Mouse (Mus musculus) CH12.LX (cell line): Measurements from ENCODE around the gene Rab5a. TPM values are rescaled to one million over a fixed set of nuclear protein-coding genes. Genes with fewer than 3 reads are reported as not detected.

ENCODE experiments used
- DNase-seq: peaks from one replicate; pipeline ENCODE4 v3.0.0-alpha.2; 2013; ENCODE audit errors: extremely low read depth
- H3K27ac ChIP-seq: 2 replicates; pipeline ENCODE4 v1.5.1; 2012; ENCODE audit warnings: low read depth, mild to moderate bottlenecking, control low read depth, moderate library complexity; ENCODE audit not compliant: insufficient read depth
- H3K27me3 ChIP-seq: replicated peaks from 2 replicates; pipeline ENCODE3; 2012; ENCODE audit warnings: inconsistent platforms
- H3K36me3 ChIP-seq, 2 experiments: replicated peaks in 1 of 2; 2 replicates each; pipeline versions ENCODE3 to v1.6.1; 2012; ENCODE audit warnings: inconsistent platforms in 1 of 2, low read length in 1 of 2, mild to moderate bottlenecking in 1 of 2, mixed read lengths in 1 of 2, moderate library complexity in 1 of 2; ENCODE audit not compliant: control insufficient read depth in 1 of 2, insufficient read depth in 1 of 2
- H3K4me1 ChIP-seq, 2 experiments: 2 replicates each; pipeline ENCODE4 v1.6.1; 2012; ENCODE audit warnings: inconsistent platforms in 1 of 2, moderate library complexity in 1 of 2; ENCODE audit not compliant: insufficient read depth in 2 of 2, control insufficient read depth in 1 of 2
- H3K4me2 ChIP-seq: 2 replicates; pipeline ENCODE4 v1.6.1; 2012; ENCODE audit warnings: low read depth, mild to moderate bottlenecking, control low read depth; ENCODE audit not compliant: poor library complexity, insufficient read depth, severe bottlenecking
- H3K4me3 ChIP-seq, 3 experiments: fragments of 150-350 bp in 1 of 3; sonication (generic) in 1 of 3; replicated peaks in 1 of 3; 2 replicates each; pipeline versions ENCODE3 to v1.5.1; 2011 to 2012; ENCODE audit warnings: low read depth in 2 of 3, low read length in 2 of 3, mild to moderate bottlenecking in 2 of 3, moderate library complexity in 2 of 3, control low read depth in 1 of 3, improper control_type of control experiment in 1 of 3, inconsistent platforms in 1 of 3, mixed read lengths in 1 of 3; ENCODE audit not compliant: poor library complexity in 1 of 3
- H3K79me2 ChIP-seq: replicated peaks from 2 replicates; pipeline ENCODE4 v1.6.1; 2012; ENCODE audit warnings: mild to moderate bottlenecking, moderate library complexity; ENCODE audit not compliant: control insufficient read depth, poor library complexity, insufficient read depth, severe bottlenecking; ENCODE audit errors: extremely low read depth
- H3K9ac ChIP-seq: 2 replicates; pipeline ENCODE4 v1.6.1; 2012; ENCODE audit warnings: low read depth, mild to moderate bottlenecking, control low read depth, moderate library complexity; ENCODE audit not compliant: insufficient read depth
- H3K9me3 ChIP-seq: replicated peaks from 2 replicates; pipeline ENCODE3; 2012; ENCODE audit warnings: low read length, inconsistent platforms, mixed read lengths
- CHD1 ChIP-seq: IDR thresholded peaks from 2 replicates; pipeline ENCODE4 v1.6.1; 2012; ENCODE audit warnings: low read depth, low read length, improper control_type of control experiment, inconsistent platforms
- CTCF ChIP-seq, 2 experiments: IDR thresholded peaks in 1 of 2; conservative IDR thresholded peaks in 1 of 2; 2 replicates each; pipeline ENCODE4 v1.5.1; 2011 to 2012; ENCODE audit warnings: low read depth in 2 of 2, low read length in 2 of 2, improper control_type of control experiment in 1 of 2, inconsistent platforms in 1 of 2, mild to moderate bottlenecking in 1 of 2, moderate library complexity in 1 of 2
- E2F4 ChIP-seq: IDR thresholded peaks from 2 replicates; pipeline ENCODE4 v1.6.1; 2011; ENCODE audit warnings: low read depth, low read length, improper control_type of control experiment; ENCODE audit not compliant: insufficient replicate concordance
- EP300 ChIP-seq: IDR thresholded peaks from 2 replicates; pipeline ENCODE4 v1.6.1; 2011; ENCODE audit warnings: low read length, improper control_type of control experiment
- JUND ChIP-seq: conservative IDR thresholded peaks from 2 replicates; pipeline ENCODE4 v1.6.1; 2011; ENCODE audit warnings: low read depth, low read length, improper control_type of control experiment
- KAT2A ChIP-seq: IDR thresholded peaks from 2 replicates; pipeline ENCODE4 v1.6.1; 2012; ENCODE audit warnings: low read length, improper control_type of control experiment, inconsistent platforms; ENCODE audit not compliant: insufficient replicate concordance
- MAFK ChIP-seq: IDR thresholded peaks from 2 replicates; pipeline ENCODE4 v1.6.1; 2011; ENCODE audit warnings: low read length, improper control_type of control experiment; ENCODE audit not compliant: insufficient replicate concordance
- MAZ ChIP-seq: IDR thresholded peaks from 2 replicates; pipeline ENCODE4 v1.6.1; 2012; ENCODE audit warnings: low read depth, mild to moderate bottlenecking, inconsistent platforms, low read length, improper control_type of control experiment, moderate library complexity
- MYC ChIP-seq: IDR thresholded peaks from 2 replicates; pipeline ENCODE4 v1.6.1; 2011; ENCODE audit warnings: low read depth, mild to moderate bottlenecking, improper control_type of control experiment, low read length
- NELFE ChIP-seq: IDR thresholded peaks from 2 replicates; pipeline ENCODE4 v1.6.1; 2011; ENCODE audit warnings: low read depth, low read length, improper control_type of control experiment
- NRF1 ChIP-seq: IDR thresholded peaks from 2 replicates; pipeline ENCODE4 v1.6.1; 2014; ENCODE audit warnings: low read depth, mild to moderate bottlenecking, inconsistent platforms, low read length, improper control_type of control experiment, moderate library complexity
- POLR2A ChIP-seq: IDR thresholded peaks from 2 replicates; pipeline ENCODE4 v1.6.1; 2011; ENCODE audit warnings: low read depth, mild to moderate bottlenecking, improper control_type of control experiment, low read length
- RAD21 ChIP-seq: IDR thresholded peaks from 2 replicates; pipeline ENCODE4 v1.6.1; 2011; ENCODE audit warnings: low read depth, mild to moderate bottlenecking, low read length, improper control_type of control experiment, moderate library complexity
- RCOR1 ChIP-seq: conservative IDR thresholded peaks from 2 replicates; pipeline ENCODE4 v1.6.1; 2012; ENCODE audit warnings: low read depth, mild to moderate bottlenecking, inconsistent platforms, low read length, improper control_type of control experiment
- SMC3 ChIP-seq: IDR thresholded peaks from 2 replicates; pipeline ENCODE4 v1.6.1; 2011; ENCODE audit warnings: low read depth, low read length, improper control_type of control experiment
- TCF12 ChIP-seq: IDR thresholded peaks from 2 replicates; pipeline ENCODE4 v1.6.1; 2014; ENCODE audit warnings: low read depth, mild to moderate bottlenecking, inconsistent platforms, low read length, improper control_type of control experiment
- USF1 ChIP-seq: IDR thresholded peaks from 2 replicates; pipeline ENCODE4 v1.6.1; 2014; ENCODE audit warnings: low read depth, mild to moderate bottlenecking, inconsistent platforms, low read length, improper control_type of control experiment
- ZMIZ1 ChIP-seq: IDR thresholded peaks from 2 replicates; pipeline ENCODE4 v1.6.1; 2012; ENCODE audit warnings: low read depth, mild to moderate bottlenecking, inconsistent platforms, low read length, improper control_type of control experiment
- ZNF384 ChIP-seq: IDR thresholded peaks from 2 replicates; pipeline ENCODE4 v1.6.1; 2012; ENCODE audit warnings: low read depth, low read length, improper control_type of control experiment, inconsistent platforms
- dilution Hi-C: fragments of 300-500 bp; cut with MboI; formaldehyde crosslinking; loops from 2 replicates; pipeline ENCODE4 v1.14.3; 2020; ENCODE audit warnings: low sequenced_read_pairs; ENCODE audit not compliant: extremely low pct_unique_long_range_greater_than_20kb, extremely low pct_ligation_motif_present
- in situ Hi-C: fragments of 300-500 bp; cut with MboI; formaldehyde crosslinking; loops from 3 replicates; pipeline ENCODE4 v1.14.3; 2019; ENCODE audit warnings: low sequenced_read_pairs, low pct_ligation_motif_present, low pct_unique_long_range_greater_than_20kb, mixed read lengths
- polyA plus RNA-seq: library from polyadenylated mRNA; unstranded; fragments of >175 nt; gene quantifications from 2 replicates; pipeline ENCODE4 v1.2.1, GENCODE M21; 2012; ENCODE audit warnings: low read depth; ENCODE audit not compliant: insufficient read length
- total RNA-seq, 2 experiments: library from RNA; depleted of rRNA; stranded (reverse); fragments of 300-350 nt in 1 of 2; fragments of >200 nt in 1 of 2; gene quantifications; 2 replicates each; pipeline ENCODE4 v1.2.3; 2012 to 2014

Rab5a gene
- total and polyA plus RNA-seq, 3 experiments: 28.0 to 89.2 (median 38.9) TPM

GRCm38 (mm10) chr17:53489007-53489378 is 10.0 kb downstream of the Rab5a start:
- Histone ChIP-seq H3K4me1 (peaks cover 0 to 31% of the 10 kb centered on the region in 2 experiments; a peak in 3 of 4 replicates), H3K36me3 (peaks cover 12 to 53% of the 10 kb centered on the region in 2 experiments), H3K27me3 (no peaks in the 10 kb centered on the region), H3K4me2 (peak overlapping the region; percentile 98), H3K9ac (no peak overlapping the region; the same call in 1 of the 2 replicates), H3K4me3 (no peak overlapping the region), H3K27ac (peak overlapping the region; percentile 86), H3K79me2 (peaks cover 42% of the 10 kb centered on the region), H3K9me3 (peaks cover 2% of the 10 kb centered on the region)
- in situ Hi-C loops: no loop called here
- no peak for DNase-seq
- TF ChIP-seq MAFK (peak; percentile 80; the same call in 1 of the 2 replicates), NELFE (no peak)
- dilution Hi-C loops: no loop called here

DNA sequence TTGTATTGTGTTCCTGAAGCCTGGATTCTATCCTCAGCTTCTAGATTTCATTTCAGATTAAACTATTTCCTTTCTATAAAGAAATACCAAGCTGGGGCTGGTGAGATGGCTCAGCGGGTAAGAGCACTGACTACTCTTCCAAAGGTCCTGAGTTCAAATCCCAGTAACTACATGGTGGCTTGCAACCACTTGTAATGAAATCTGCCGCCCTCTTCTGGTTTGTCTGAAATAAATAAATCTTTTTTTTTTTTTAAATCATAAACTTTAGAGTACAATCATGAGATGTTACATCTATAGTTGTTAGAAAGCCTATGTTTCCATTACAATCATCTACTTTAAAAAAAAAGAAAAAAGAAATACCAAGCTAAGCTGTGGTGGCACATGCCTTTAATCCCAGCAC is 23.9 kb downstream of the Rab5a start:
- no peak overlapping the region for H3K9ac ChIP-seq
- H3K4me1 ChIP-seq: no peaks in the 10 kb centered on the region
- in situ Hi-C loops: no loop called here
- TF ChIP-seq JUND (no peak), MYC (no peak), TCF12 (no peak), ZMIZ1 (no peak), ZNF384 (peak; percentile 48), RCOR1 (no peak), EP300 (no peak)
- dilution Hi-C loops: no loop called here
- H3K9me3 ChIP-seq: no peaks in the 10 kb centered on the region
- H3K79me2 ChIP-seq: no peaks in the 10 kb centered on the region
- peaks cover 43 to 64% of the 10 kb centered on the region in 2 experiments for H3K36me3 ChIP-seq
- no peak for DNase-seq
- no peaks in the 10 kb centered on the region for H3K27me3 ChIP-seq
- H3K27ac ChIP-seq: no peak overlapping the region
- H3K4me3 ChIP-seq: no peak overlapping the region
- no peak overlapping the region for H3K4me2 ChIP-seq

DNA sequence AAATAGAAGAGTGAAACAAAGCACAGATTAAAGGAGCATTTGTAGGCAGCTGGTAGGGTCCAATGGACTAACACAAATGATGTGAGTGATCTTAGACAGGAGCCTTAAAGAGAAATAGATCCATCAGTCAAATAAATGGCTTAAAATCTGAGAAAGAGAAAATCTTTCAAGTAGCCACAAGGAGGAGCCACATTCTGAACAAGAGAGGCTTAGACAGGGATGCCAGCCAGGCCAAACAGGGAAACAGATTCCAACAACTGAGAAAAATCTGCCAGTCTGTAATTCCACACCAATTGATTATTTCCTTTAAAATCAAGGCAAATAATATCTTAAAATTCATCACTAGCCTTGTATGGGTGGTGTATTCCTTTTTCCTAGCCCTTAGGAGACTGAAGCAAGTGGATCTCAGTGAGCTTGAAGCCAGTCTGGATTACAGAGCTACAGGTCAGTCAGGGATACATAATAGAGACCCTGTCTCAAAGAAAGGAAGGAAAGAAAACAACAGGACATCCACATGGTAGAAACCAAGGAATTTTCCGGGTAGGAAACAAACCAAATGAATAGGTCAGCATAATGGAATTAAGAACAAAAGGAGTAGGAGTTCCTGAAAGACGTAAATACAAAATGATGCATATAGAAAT is 33.4 kb downstream of the Rab5a start:
- in situ Hi-C loops: loop anchor here (5.0 kb wide), 1 partner anchor 65 kb away; no protein-coding TSS in a partner anchor
- peak; percentile 12 for DNase-seq
- H3K4me1 ChIP-seq: no peaks in the 10 kb centered on the region
- no peak overlapping the region for H3K4me2 ChIP-seq
- no peak overlapping the region for H3K9ac ChIP-seq
- no peak overlapping the region for H3K4me3 ChIP-seq
- H3K9me3 ChIP-seq: no peaks in the 10 kb centered on the region
- peaks cover 0 to 10% of the 10 kb centered on the region in 2 experiments for H3K36me3 ChIP-seq
- TF ChIP-seq NRF1 (no peak), CTCF (conservative IDR thresholded peaks at IDR 0.05 in 1 of 2, IDR thresholded peaks at IDR 0.05 in 1 of 2; ENCODE audit: low read depth in 2 of 2, low read length in 2 of 2) (peak in 1 of 2 experiments; percentile 60; a peak in 2 of 4 replicates), USF1 (no peak), E2F4 (no peak), SMC3 (peak; percentile 47), RAD21 (peak; percentile 42), EP300 (no peak), KAT2A (no peak), MAZ (no peak), POLR2A (no peak), CHD1 (no peak)
- no peak overlapping the region for H3K27ac ChIP-seq
- no peaks in the 10 kb centered on the region for H3K79me2 ChIP-seq
- H3K27me3 ChIP-seq: no peaks in the 10 kb centered on the region
- dilution Hi-C loops: no loop called here
